Mouse (Mus musculus) megakaryocyte, embryonic 14.5 days (primary cell): ENCODE data around the gene Cdc42ep4.

Experiments used
- FLI1 ChIP-seq: IDR thresholded peaks from 2 replicates; pipeline ENCODE4 v1.6.1; 2012; ENCODE audit warnings: low read length, inconsistent platforms, mixed read lengths
- GATA1 ChIP-seq: IDR thresholded peaks from 3 replicates; pipeline ENCODE4 v1.6.1; 2012; ENCODE audit warnings: mixed read lengths, low read length, inconsistent platforms, borderline replicate concordance

DNA sequence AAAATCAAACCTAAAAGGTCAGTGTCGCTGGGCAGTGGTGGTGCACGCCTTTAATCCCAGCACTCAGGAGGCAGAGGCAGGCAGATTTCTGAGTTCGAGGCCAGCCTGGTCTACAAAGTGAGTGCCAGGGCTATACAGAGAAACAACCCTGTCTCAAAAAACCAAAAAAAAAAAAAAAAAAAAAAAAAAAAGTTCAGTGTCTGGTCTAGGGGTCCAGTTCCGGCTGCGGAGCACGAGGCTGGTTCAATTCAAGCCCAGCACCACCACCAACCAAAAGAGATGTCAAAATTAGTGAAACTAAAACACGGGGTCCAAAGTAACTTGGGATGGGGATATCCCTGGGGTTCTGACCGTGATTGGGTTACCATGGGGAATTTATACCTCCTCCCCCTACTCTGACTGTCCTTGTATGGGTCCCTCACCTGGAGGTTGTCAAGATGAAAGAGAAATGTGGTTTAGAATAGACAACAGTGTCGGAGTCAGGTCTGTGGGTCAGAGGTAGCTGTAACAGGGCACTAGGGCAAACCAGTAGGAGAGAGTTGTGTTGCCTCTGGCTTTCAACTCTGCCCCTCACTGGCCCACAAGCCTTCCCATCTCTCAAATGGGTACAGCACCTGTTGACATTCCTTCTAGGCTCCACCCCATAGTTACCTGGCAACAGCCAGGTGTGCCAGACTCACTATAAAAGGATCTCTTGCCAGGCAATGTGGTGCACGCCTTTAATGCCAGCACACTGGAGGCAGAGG lies 1.2 kb upstream of the Cdc42ep4 start:
- TF ChIP-seq GATA1 (no peak), FLI1 (no peak)
